Mouse (Mus musculus): ENCODE data around the gene Apoc3. TPM values are rescaled to one million over a fixed set of nuclear protein-coding genes. Genes with fewer than 3 reads are reported as not detected.

Gene Apoc3
- total and polyA plus RNA-seq, 3 experiments: not detected

DNA sequence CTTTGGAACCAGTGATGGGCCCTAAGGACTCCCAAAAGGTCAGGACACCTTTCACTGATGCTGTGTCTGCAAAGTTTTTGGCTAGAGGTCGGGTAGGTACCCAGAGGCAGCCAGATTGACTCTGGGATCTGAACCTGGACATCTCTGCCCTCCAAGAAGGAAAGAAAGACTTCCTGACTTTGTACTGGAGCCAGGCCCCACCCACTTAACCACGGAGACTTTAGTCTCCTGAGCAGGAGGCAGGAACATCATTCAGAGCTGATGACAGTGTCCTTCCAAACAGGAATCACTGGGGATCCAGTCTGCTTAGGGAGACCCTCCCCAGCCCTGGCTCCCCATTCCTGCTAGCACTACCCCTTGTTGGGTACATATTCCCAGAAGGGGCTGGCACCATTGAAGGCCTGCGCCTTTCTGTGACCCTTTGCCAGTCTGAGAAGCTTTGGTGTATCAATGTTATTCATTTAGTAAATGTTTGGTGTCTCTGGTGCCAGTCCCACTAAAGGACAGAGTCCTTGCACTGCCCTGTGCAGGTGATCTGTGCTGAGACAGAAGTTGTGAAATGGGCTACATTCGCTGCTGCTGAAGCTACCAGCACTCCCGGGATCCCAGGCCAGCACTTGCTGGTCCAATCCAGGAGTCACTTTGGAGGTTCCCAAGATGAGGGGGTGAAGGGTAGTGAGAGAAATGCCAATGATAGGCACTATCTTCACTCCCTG, 10.3 kb downstream of the Apoc3 start:
- no peaks in the 10 kb centered on the region for H3K9me3 ChIP-seq (replicated peaks; ENCODE audit: insufficient read depth, low read length)
- peaks cover 3 to 24% of the 10 kb centered on the region in 2 experiments for H3K36me3 ChIP-seq (ENCODE audit: control insufficient read depth in 1 of 2, insufficient read depth in 2 of 2, low read length in 2 of 2)
- H3K4me3 ChIP-seq (ENCODE audit: control insufficient read depth in 1 of 2, insufficient read depth in 1 of 2, low read depth in 2 of 2, low read length in 2 of 2): no peak overlapping the region
- H3K27ac ChIP-seq (ENCODE audit: control insufficient read depth, low read depth, low read length): no peak overlapping the region; the same call in 1 of the 2 replicates
- DNase-seq (ENCODE audit: low read depth, low spot score): no peak
- no peaks in the 10 kb centered on the region; the same call in 1 of the 2 replicates for H3K79me2 ChIP-seq (ENCODE audit: control insufficient read depth, insufficient read depth, low read length, poor library complexity)
- H3K9ac ChIP-seq (ENCODE audit: control insufficient read depth, low read depth, low read length, poor library complexity, severe bottlenecking): no peak overlapping the region
- peaks cover 13 to 31% of the 10 kb centered on the region in 2 experiments for H3K4me1 ChIP-seq (ENCODE audit: control insufficient read depth in 1 of 2, insufficient read depth in 2 of 2, low read length in 2 of 2)
- no peak for TF ChIP-seq NRF1 (IDR thresholded peaks at IDR 0.05; ENCODE audit: insufficient read depth, low read depth, low read length, poor library complexity, severe bottlenecking)
- TF ChIP-seq ELF1 (IDR thresholded peaks at IDR 0.05; ENCODE audit: low read depth, low read length): no peak
- no peak for TF ChIP-seq ZNF384 (IDR thresholded peaks at IDR 0.05; ENCODE audit: low read depth, low read length)
- no peak for TF ChIP-seq ETS1 (IDR thresholded peaks at IDR 0.05; ENCODE audit: low read depth, low read length)
- TF ChIP-seq MXI1 (IDR thresholded peaks at IDR 0.05; ENCODE audit: low read depth, low read length): no peak
- no peak for TF ChIP-seq MAZ (IDR thresholded peaks at IDR 0.05; ENCODE audit: low read depth, low read length)
- no peak for TF ChIP-seq TCF12 (IDR thresholded peaks at IDR 0.05; ENCODE audit: low read depth, low read length)
- no peak for TF ChIP-seq POLR2A (IDR thresholded peaks at IDR 0.05; ENCODE audit: control insufficient read depth in 1 of 2, insufficient read depth in 1 of 2, low read depth in 1 of 2, low read length in 2 of 2, poor library complexity in 1 of 2)
- no peak for TF ChIP-seq CHD2 (IDR thresholded peaks at IDR 0.05; ENCODE audit: low read length)
- TF ChIP-seq POLR2AphosphoS2 (IDR thresholded peaks at IDR 0.05; ENCODE audit: low read length): no peak
- no peak for TF ChIP-seq MYC (IDR thresholded peaks at IDR 0.05; ENCODE audit: low read depth, low read length)
- TF ChIP-seq ZKSCAN1 (IDR thresholded peaks at IDR 0.05; ENCODE audit: low read depth, low read length): no peak
- TF ChIP-seq GATA1 (IDR thresholded peaks at IDR 0.05; ENCODE audit: low read depth, low read length): no peak
- TF ChIP-seq TAL1 (IDR thresholded peaks at IDR 0.05; ENCODE audit: low read length): no peak
- no peak for TF ChIP-seq UBTF (IDR thresholded peaks at IDR 0.05; ENCODE audit: borderline replicate concordance, insufficient read depth, low read depth, low read length)
- no peaks in the 10 kb centered on the region for H3K27me3 ChIP-seq (ENCODE audit: control insufficient read depth in 1 of 2, insufficient read depth in 2 of 2, low read length in 2 of 2)

DNA sequence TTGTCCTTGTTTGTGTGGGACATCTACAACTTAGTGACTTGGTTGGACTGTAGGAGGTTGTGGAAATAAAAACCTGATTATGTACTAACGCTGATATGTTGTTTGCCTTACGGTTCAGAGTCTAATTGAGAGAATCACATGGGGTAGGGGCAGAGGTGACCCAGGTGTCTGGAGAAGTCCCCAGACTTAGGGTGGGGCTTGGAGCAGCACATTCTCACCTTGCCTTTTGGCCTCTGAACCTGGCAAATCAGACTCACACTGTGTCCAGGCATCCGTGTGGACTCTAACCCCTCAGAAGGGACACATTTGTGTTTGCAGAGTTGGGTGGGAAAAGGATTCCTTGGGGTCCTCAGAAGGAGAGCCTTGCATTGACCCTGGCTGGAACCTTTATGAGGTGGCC, 11.3 kb downstream of the Apoc3 start:
- H3K36me3 ChIP-seq (ENCODE audit: control insufficient read depth in 1 of 2, insufficient read depth in 2 of 2, low read length in 2 of 2): peaks cover 3 to 24% of the 10 kb centered on the region in 2 experiments
- H3K27ac ChIP-seq (ENCODE audit: control insufficient read depth, low read depth, low read length): no peak overlapping the region

More for the DNA sequence above, 11.3 kb downstream of the Apoc3 start:
- Histone ChIP-seq H3K9ac (ENCODE audit: control insufficient read depth, low read depth, low read length, poor library complexity, severe bottlenecking) (no peak overlapping the region), H3K27me3 (ENCODE audit: control insufficient read depth in 1 of 2, insufficient read depth in 2 of 2, low read length in 2 of 2) (no peaks in the 10 kb centered on the region), H3K79me2 (ENCODE audit: control insufficient read depth, insufficient read depth, low read length, poor library complexity) (no peaks in the 10 kb centered on the region), H3K4me1 (ENCODE audit: control insufficient read depth in 1 of 2, insufficient read depth in 2 of 2, low read length in 2 of 2) (peaks cover 13 to 28% of the 10 kb centered on the region in 2 experiments), H3K9me3 (replicated peaks; ENCODE audit: insufficient read depth, low read length) (no peaks in the 10 kb centered on the region), H3K4me3 (ENCODE audit: control insufficient read depth in 1 of 2, insufficient read depth in 1 of 2, low read depth in 2 of 2, low read length in 2 of 2) (no peak overlapping the region)
- no peak for DNase-seq (ENCODE audit: low read depth, low spot score)
- TF ChIP-seq RCOR1 (IDR thresholded peaks at IDR 0.05; ENCODE audit: low read depth, low read length) (no peak), ZMIZ1 (IDR thresholded peaks at IDR 0.05; ENCODE audit: low read depth, low read length) (no peak), ZNF384 (IDR thresholded peaks at IDR 0.05; ENCODE audit: low read depth, low read length) (no peak), MXI1 (IDR thresholded peaks at IDR 0.05; ENCODE audit: low read depth, low read length) (no peak), MYB (IDR thresholded peaks at IDR 0.05; ENCODE audit: low read depth, low read length) (no peak), CTCF (IDR thresholded peaks at IDR 0.05 in 2 of 3, conservative IDR thresholded peaks at IDR 0.05 in 1 of 3; ENCODE audit: control insufficient read depth in 1 of 3, insufficient read depth in 1 of 3, low read depth in 2 of 3, low read length in 3 of 3, poor library complexity in 1 of 3, severe bottlenecking in 1 of 3) (no peak), MEF2A (IDR thresholded peaks at IDR 0.05; ENCODE audit: extremely low read depth, insufficient replicate concordance, low read depth, low read length, poor library complexity, severe bottlenecking) (no peak), GATA1 (IDR thresholded peaks at IDR 0.05; ENCODE audit: low read depth, low read length) (no peak), POLR2AphosphoS2 (IDR thresholded peaks at IDR 0.05; ENCODE audit: low read length) (no peak), RAD21 (IDR thresholded peaks at IDR 0.05; ENCODE audit: low read depth, low read length) (no peak), MAX (IDR thresholded peaks at IDR 0.05; ENCODE audit: low read length) (no peak), TBP (IDR thresholded peaks at IDR 0.05; ENCODE audit: low read depth, low read length) (no peak), EP300 (IDR thresholded peaks at IDR 0.05; ENCODE audit: low read depth in 1 of 2, low read length in 2 of 2) (no peak), CHD2 (IDR thresholded peaks at IDR 0.05; ENCODE audit: low read length) (no peak), POLR2A (IDR thresholded peaks at IDR 0.05; ENCODE audit: control insufficient read depth in 1 of 2, insufficient read depth in 1 of 2, low read depth in 1 of 2, low read length in 2 of 2, poor library complexity in 1 of 2) (no peak)
